Mouse (Mus musculus) myocyte (in vitro differentiated cells): Measurements from ENCODE around the gene 2510039O18Rik. TPM values are rescaled to one million over a fixed set of nuclear protein-coding genes. Genes with fewer than 3 reads are reported as not detected.

Experiments
- H3K27me3 ChIP-seq: one replicate; pipeline ENCODE4 v1.6.1; 2011; ENCODE audit not compliant: control insufficient read depth, insufficient read depth, insufficient read length
- H3K36me3 ChIP-seq: one replicate; pipeline ENCODE4 v1.6.1; 2011; ENCODE audit not compliant: control insufficient read depth, insufficient read depth
- H3K4me2 ChIP-seq: one replicate; pipeline ENCODE4 v1.6.1; 2011; ENCODE audit warnings: low read depth, control low read depth
- H3K4me3 ChIP-seq: one replicate; pipeline ENCODE4 v1.5.1; 2011; ENCODE audit warnings: mild to moderate bottlenecking, control low read depth, moderate library complexity
- H3K79me2 ChIP-seq: one replicate; pipeline ENCODE4 v1.6.1; 2011; ENCODE audit not compliant: control insufficient read depth, insufficient read depth
- H3ac ChIP-seq: one replicate; pipeline ENCODE4 v1.6.1; 2011; ENCODE audit not compliant: control insufficient read depth, insufficient read length
- CEBPB ChIP-seq: IDR thresholded peaks from 2 replicates; pipeline ENCODE4 v1.6.1; 2011; ENCODE audit warnings: mild to moderate bottlenecking, moderate library complexity; ENCODE audit not compliant: poor library complexity, insufficient read depth, severe bottlenecking
- E2F4 ChIP-seq: IDR thresholded peaks from one replicate; pipeline ENCODE4 v1.6.1; 2011; ENCODE audit warnings: mild to moderate bottlenecking, control low read depth, moderate library complexity; ENCODE audit not compliant: insufficient read depth
- MAX ChIP-seq: IDR thresholded peaks from one replicate; pipeline ENCODE4 v1.6.1; 2011; ENCODE audit warnings: low read depth, mild to moderate bottlenecking, control low read depth
- MYOD1 ChIP-seq, 3 experiments: IDR thresholded peaks; one replicate each; pipeline ENCODE4 v1.6.1; 2011; ENCODE audit warnings: control low read depth in 2 of 3, low read depth in 2 of 3, mild to moderate bottlenecking in 2 of 3, moderate library complexity in 1 of 3; ENCODE audit not compliant: insufficient read length in 2 of 3, control insufficient read depth in 1 of 3
- MYOG ChIP-seq, 3 experiments: IDR thresholded peaks; one replicate each; pipeline ENCODE4 v1.6.1; 2011; ENCODE audit warnings: control low read depth in 2 of 3, low read depth in 2 of 3, mild to moderate bottlenecking in 2 of 3; ENCODE audit not compliant: insufficient read length in 2 of 3, control insufficient read depth in 1 of 3, insufficient read depth in 1 of 3
- POLR2A ChIP-seq: IDR thresholded peaks from one replicate; pipeline ENCODE4 v1.6.1; 2011; ENCODE audit warnings: low read depth, mild to moderate bottlenecking, control low read depth, moderate library complexity; ENCODE audit not compliant: insufficient read length
- POLR2AphosphoS2 ChIP-seq: IDR thresholded peaks from one replicate; pipeline ENCODE4 v1.6.1; 2011; ENCODE audit warnings: low read depth, control low read depth; ENCODE audit not compliant: insufficient read length
- REST ChIP-seq: IDR thresholded peaks from one replicate; pipeline ENCODE4 v1.6.1; 2011; ENCODE audit warnings: mild to moderate bottlenecking, control low read depth, moderate library complexity; ENCODE audit not compliant: insufficient read depth, insufficient read length
- SRF ChIP-seq: IDR thresholded peaks from one replicate; pipeline ENCODE4 v1.6.1; 2011; ENCODE audit warnings: low read depth; ENCODE audit not compliant: control insufficient read depth, insufficient read length
- TCF12 ChIP-seq: IDR thresholded peaks from one replicate; pipeline ENCODE4 v1.6.1; 2011; ENCODE audit warnings: mild to moderate bottlenecking, control low read depth; ENCODE audit not compliant: poor library complexity, insufficient read depth, severe bottlenecking
- TCF3 ChIP-seq: IDR thresholded peaks from one replicate; pipeline ENCODE4 v1.6.1; 2011; ENCODE audit warnings: low read depth, control low read depth; ENCODE audit not compliant: insufficient read length
- USF1 ChIP-seq: IDR thresholded peaks from one replicate; pipeline ENCODE4 v1.6.1; 2011; ENCODE audit warnings: low read depth, mild to moderate bottlenecking, control low read depth, moderate library complexity
- polyA plus RNA-seq: library from polyadenylated mRNA; unstranded; fragments of >200 nt; fragmentation: generic; extraction: Trizol; gene quantifications from one replicate; pipeline ENCODE4 v1.2.1, GENCODE M21; 2012; ENCODE audit warnings: missing spikeins

2510039O18Rik gene
- polyA plus RNA-seq, 1 experiment = 49.9 TPM

GRCm38 (mm10) chr4:147993571-147994095 lies 52.9 kb downstream of the 2510039O18Rik start:
- Histone ChIP-seq H3ac (no peak overlapping the region), H3K27me3 (no peaks in the 10 kb centered on the region), H3K4me2 (peak overlapping the region; percentile 55), H3K4me3 (no peak overlapping the region), H3K36me3 (no peaks in the 10 kb centered on the region), H3K79me2 (no peaks in the 10 kb centered on the region)
- peak; percentile 49; the same call in 1 of the 2 replicates for TF ChIP-seq CEBPB
- TF ChIP-seq USF1 = no peak

- no peak overlapping the region for H3ac ChIP-seq
- no peaks in the 10 kb centered on the region for H3K36me3 ChIP-seq
- no peak for TF ChIP-seq MYOD1 (IDR thresholded peaks at IDR 0.05; ENCODE audit: control insufficient read depth in 1 of 3, insufficient read length in 2 of 3, low read depth in 2 of 3)
- TF ChIP-seq TCF3 = no peak
- no peak for TF ChIP-seq REST
- TF ChIP-seq SRF = no peak
- no peak for TF ChIP-seq USF1
- no peak for TF ChIP-seq MAX
- TF ChIP-seq TCF12 = no peak
- no peak for TF ChIP-seq POLR2A
- TF ChIP-seq POLR2AphosphoS2 = no peak
- no peak for TF ChIP-seq MYOG (IDR thresholded peaks at IDR 0.05; ENCODE audit: control insufficient read depth in 1 of 3, insufficient read depth in 1 of 3, insufficient read length in 2 of 3, low read depth in 2 of 3)
- no peak for TF ChIP-seq E2F4
- no peak for TF ChIP-seq CEBPB
Measured at GRCm38 (mm10) chr4:147995311-147995710, 54.6 kb downstream of the 2510039O18Rik start.

More at GRCm38 (mm10) chr4:147995311-147995710, 54.6 kb downstream of the 2510039O18Rik start:
- H3K4me3 ChIP-seq = no peak overlapping the region
- no peak overlapping the region for H3K4me2 ChIP-seq
- H3K27me3 ChIP-seq = no peaks in the 10 kb centered on the region
- H3K79me2 ChIP-seq = no peaks in the 10 kb centered on the region

Other genes with a start within 250 kb of the 2510039O18Rik start
- gene Zfp534, start 238.3 kb upstream of the 2510039O18Rik start, polyA plus RNA-seq = not detected
- gene Zfp984, start 131.1 kb upstream of the 2510039O18Rik start, polyA plus RNA-seq = 0.01 TPM
- 0.66 TPM for gene Zfp933, start 92.5 kb upstream of the 2510039O18Rik start, polyA plus RNA-seq
- 11.0 TPM for gene Miip, start 72.1 kb upstream of the 2510039O18Rik start, polyA plus RNA-seq
- gene Fv1, start 71.9 kb upstream of the 2510039O18Rik start, polyA plus RNA-seq = 3.7 TPM
- gene Mfn2, start 36.2 kb upstream of the 2510039O18Rik start, polyA plus RNA-seq = 75.8 TPM
- gene Plod1, start 4.1 kb upstream of the 2510039O18Rik start, polyA plus RNA-seq = 77.2 TPM
- 0.26 TPM for gene Nppb, start 44.9 kb downstream of the 2510039O18Rik start, polyA plus RNA-seq
- not detected for gene Nppa, start 59.8 kb downstream of the 2510039O18Rik start, polyA plus RNA-seq
- 19.6 TPM for gene Clcn6, start 97.9 kb downstream of the 2510039O18Rik start, polyA plus RNA-seq
- gene Mthfr, start 98.2 kb downstream of the 2510039O18Rik start, polyA plus RNA-seq = 31.8 TPM
- 10.9 TPM for gene Agtrap, start 147.1 kb downstream of the 2510039O18Rik start, polyA plus RNA-seq
- 31.0 TPM for gene Mad2l2, start 189.5 kb downstream of the 2510039O18Rik start, polyA plus RNA-seq
- gene Draxin, start 189.8 kb downstream of the 2510039O18Rik start, polyA plus RNA-seq = 0.04 TPM
- 89.7 TPM for gene Fbxo6, start 211.2 kb downstream of the 2510039O18Rik start, polyA plus RNA-seq
- gene Fbxo44, start 219.6 kb downstream of the 2510039O18Rik start, polyA plus RNA-seq = 3.1 TPM
- 0.85 TPM for gene Fbxo2, start 219.7 kb downstream of the 2510039O18Rik start, polyA plus RNA-seq